Mouse (Mus musculus) kidney, adult 11 months (tissue): ENCODE measurements around the gene Zpr1.

Experiments
- DNase-seq: peaks from one replicate; pipeline ENCODE4 v3.0.0; 2022

Gene Zpr1

GRCm38 (mm10) chr9:46329801-46330585, 57.1 kb downstream of the Zpr1 start:
- DNase-seq = no peak

GRCm38 (mm10) chr9:46330586-46330895, 57.7 kb downstream of the Zpr1 start:
- no peak for DNase-seq

GRCm38 (mm10) chr9:46331301-46331700, 58.4 kb downstream of the Zpr1 start:
- no peak for DNase-seq
